Mouse (Mus musculus) embryonic fibroblast, embryonic 13.5 days (primary cell): ENCODE data around the gene Tmed8.

Source experiments
- CTCF ChIP-seq: IDR thresholded peaks from 2 replicates; pipeline ENCODE4 v1.5.1; 2011; ENCODE audit warnings: mild to moderate bottlenecking, control low read depth, low read length, moderate library complexity, borderline replicate concordance; ENCODE audit not compliant: insufficient read depth
- POLR2A ChIP-seq: IDR thresholded peaks from 2 replicates; pipeline ENCODE4 v1.6.1; 2011; ENCODE audit warnings: low read depth, mild to moderate bottlenecking, control low read depth, low read length, moderate library complexity

DNA sequence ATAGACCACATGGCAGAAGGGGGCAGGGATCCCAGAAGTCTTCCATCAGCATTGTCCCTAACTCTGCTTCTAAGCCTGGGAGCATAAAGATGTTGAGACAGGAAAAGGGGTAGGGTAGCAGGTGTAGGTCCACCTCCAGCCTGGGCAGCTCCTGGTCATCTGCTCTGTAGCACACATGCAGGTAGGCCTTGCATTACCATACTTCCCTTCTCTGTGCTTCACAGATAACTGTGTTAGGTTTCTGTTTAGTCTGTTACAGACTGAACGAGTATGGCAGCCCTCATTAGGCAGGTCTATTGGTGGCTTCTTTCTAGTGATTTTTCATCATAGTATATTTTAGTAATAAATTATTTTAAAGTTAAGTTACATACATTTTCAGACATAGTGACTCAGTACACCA, 39.9 kb downstream of the Tmed8 start:
- TF ChIP-seq POLR2A (no peak), CTCF (no peak)
